Mouse (Mus musculus) erythroblast, embryonic 14.5 days (primary cell): ENCODE measurements around the gene Fam83g.

Experiments
- GATA1 ChIP-seq: IDR thresholded peaks from 2 replicates; pipeline ENCODE4 v1.6.1; 2012; ENCODE audit warnings: low read length, inconsistent platforms, mixed read lengths
- TAL1 ChIP-seq: IDR thresholded peaks from 3 replicates; pipeline ENCODE4 v1.6.1; 2012; ENCODE audit warnings: low read length, inconsistent platforms, mixed read lengths

DNA sequence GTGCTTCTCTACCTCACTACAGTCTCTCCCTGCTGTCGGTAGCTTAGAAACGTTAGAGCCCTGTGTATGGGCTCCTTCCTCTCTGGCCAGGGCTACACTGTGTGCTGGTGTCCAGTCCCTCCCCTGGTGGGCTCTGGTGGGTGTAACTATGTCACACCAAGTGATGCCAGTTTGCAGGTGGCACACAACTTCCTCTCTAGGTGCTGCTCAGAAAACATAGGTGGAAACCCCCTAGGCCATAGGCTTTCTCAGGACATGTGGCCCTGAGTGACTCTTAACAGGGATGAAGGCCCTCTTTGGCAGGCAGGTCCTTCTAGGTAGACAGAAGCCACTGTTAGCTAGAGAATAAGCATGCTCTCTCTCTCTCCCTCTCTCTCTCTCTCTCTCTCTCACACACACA is 26.5 kb upstream of the Fam83g start:
- no peak for TF ChIP-seq TAL1
- no peak for TF ChIP-seq GATA1
